Mouse (Mus musculus) CH12.LX (cell line): Measurements from ENCODE around the gene Ptpn11. TPM values are rescaled to one million over a fixed set of nuclear protein-coding genes. Genes with fewer than 3 reads are reported as not detected.
A peak's percentile ranks its signal among the peaks of the same experiment; 100 is the strongest.

Source experiments
- DNase-seq: peaks from one replicate; pipeline ENCODE4 v3.0.0-alpha.2; 2013; ENCODE audit errors: extremely low read depth
- H3K27ac ChIP-seq: 2 replicates; pipeline ENCODE4 v1.5.1; 2012; ENCODE audit warnings: low read depth, mild to moderate bottlenecking, control low read depth, moderate library complexity; ENCODE audit not compliant: insufficient read depth
- H3K27me3 ChIP-seq: replicated peaks from 2 replicates; pipeline ENCODE3; 2012; ENCODE audit warnings: inconsistent platforms
- H3K36me3 ChIP-seq, 2 experiments: replicated peaks in 1 of 2; 2 replicates each; pipeline versions ENCODE3 to v1.6.1; 2012; ENCODE audit warnings: inconsistent platforms in 1 of 2, low read length in 1 of 2, mild to moderate bottlenecking in 1 of 2, mixed read lengths in 1 of 2, moderate library complexity in 1 of 2; ENCODE audit not compliant: control insufficient read depth in 1 of 2, insufficient read depth in 1 of 2
- H3K4me1 ChIP-seq, 2 experiments: 2 replicates each; pipeline ENCODE4 v1.6.1; 2012; ENCODE audit warnings: inconsistent platforms in 1 of 2, moderate library complexity in 1 of 2; ENCODE audit not compliant: insufficient read depth in 2 of 2, control insufficient read depth in 1 of 2
- H3K4me2 ChIP-seq: 2 replicates; pipeline ENCODE4 v1.6.1; 2012; ENCODE audit warnings: low read depth, mild to moderate bottlenecking, control low read depth; ENCODE audit not compliant: poor library complexity, insufficient read depth, severe bottlenecking
- H3K4me3 ChIP-seq, 3 experiments: fragments of 150-350 bp in 1 of 3; sonication (generic) in 1 of 3; replicated peaks in 1 of 3; 2 replicates each; pipeline versions ENCODE3 to v1.5.1; 2011 to 2012; ENCODE audit warnings: low read depth in 2 of 3, low read length in 2 of 3, mild to moderate bottlenecking in 2 of 3, moderate library complexity in 2 of 3, control low read depth in 1 of 3, improper control_type of control experiment in 1 of 3, inconsistent platforms in 1 of 3, mixed read lengths in 1 of 3; ENCODE audit not compliant: poor library complexity in 1 of 3
- H3K79me2 ChIP-seq: replicated peaks from 2 replicates; pipeline ENCODE4 v1.6.1; 2012; ENCODE audit warnings: mild to moderate bottlenecking, moderate library complexity; ENCODE audit not compliant: control insufficient read depth, poor library complexity, insufficient read depth, severe bottlenecking; ENCODE audit errors: extremely low read depth
- H3K9ac ChIP-seq: 2 replicates; pipeline ENCODE4 v1.6.1; 2012; ENCODE audit warnings: low read depth, mild to moderate bottlenecking, control low read depth, moderate library complexity; ENCODE audit not compliant: insufficient read depth
- H3K9me3 ChIP-seq: replicated peaks from 2 replicates; pipeline ENCODE3; 2012; ENCODE audit warnings: low read length, inconsistent platforms, mixed read lengths
- CHD1 ChIP-seq: IDR thresholded peaks from 2 replicates; pipeline ENCODE4 v1.6.1; 2012; ENCODE audit warnings: low read depth, low read length, improper control_type of control experiment, inconsistent platforms
- CTCF ChIP-seq, 2 experiments: IDR thresholded peaks in 1 of 2; conservative IDR thresholded peaks in 1 of 2; 2 replicates each; pipeline ENCODE4 v1.5.1; 2011 to 2012; ENCODE audit warnings: low read depth in 2 of 2, low read length in 2 of 2, improper control_type of control experiment in 1 of 2, inconsistent platforms in 1 of 2, mild to moderate bottlenecking in 1 of 2, moderate library complexity in 1 of 2
- EP300 ChIP-seq: IDR thresholded peaks from 2 replicates; pipeline ENCODE4 v1.6.1; 2011; ENCODE audit warnings: low read length, improper control_type of control experiment
- ETS1 ChIP-seq: conservative IDR thresholded peaks from 2 replicates; pipeline ENCODE4 v1.6.1; 2012; ENCODE audit warnings: low read depth, mild to moderate bottlenecking, inconsistent platforms, low read length, improper control_type of control experiment, moderate library complexity
- GABPA ChIP-seq: IDR thresholded peaks from 2 replicates; pipeline ENCODE4 v1.6.1; 2012; ENCODE audit warnings: low read depth, low read length, improper control_type of control experiment, inconsistent platforms; ENCODE audit not compliant: insufficient replicate concordance
- HCFC1 ChIP-seq: IDR thresholded peaks from 2 replicates; pipeline ENCODE4 v1.6.1; 2012; ENCODE audit warnings: low read depth, mild to moderate bottlenecking, inconsistent platforms, low read length, improper control_type of control experiment
- MAZ ChIP-seq: IDR thresholded peaks from 2 replicates; pipeline ENCODE4 v1.6.1; 2012; ENCODE audit warnings: low read depth, mild to moderate bottlenecking, inconsistent platforms, low read length, improper control_type of control experiment, moderate library complexity
- MEF2A ChIP-seq: IDR thresholded peaks from 2 replicates; pipeline ENCODE4 v1.6.1; 2014; ENCODE audit warnings: low read depth, mild to moderate bottlenecking, inconsistent platforms, low read length, improper control_type of control experiment, borderline replicate concordance
- PAX5 ChIP-seq: IDR thresholded peaks from 2 replicates; pipeline ENCODE4 v1.6.1; 2012; ENCODE audit warnings: low read length, inconsistent platforms, mixed read lengths
- POLR2A ChIP-seq: IDR thresholded peaks from 2 replicates; pipeline ENCODE4 v1.6.1; 2011; ENCODE audit warnings: low read depth, mild to moderate bottlenecking, improper control_type of control experiment, low read length
- RAD21 ChIP-seq: IDR thresholded peaks from 2 replicates; pipeline ENCODE4 v1.6.1; 2011; ENCODE audit warnings: low read depth, mild to moderate bottlenecking, low read length, improper control_type of control experiment, moderate library complexity
- RCOR1 ChIP-seq: conservative IDR thresholded peaks from 2 replicates; pipeline ENCODE4 v1.6.1; 2012; ENCODE audit warnings: low read depth, mild to moderate bottlenecking, inconsistent platforms, low read length, improper control_type of control experiment
- SIN3A ChIP-seq: IDR thresholded peaks from 2 replicates; pipeline ENCODE4 v1.6.1; 2012; ENCODE audit warnings: low read length, improper control_type of control experiment, inconsistent platforms
- SMC3 ChIP-seq: IDR thresholded peaks from 2 replicates; pipeline ENCODE4 v1.6.1; 2011; ENCODE audit warnings: low read depth, low read length, improper control_type of control experiment
- TBP ChIP-seq: conservative IDR thresholded peaks from 2 replicates; pipeline ENCODE4 v1.6.1; 2011; ENCODE audit warnings: low read depth, low read length, improper control_type of control experiment
- TCF12 ChIP-seq: IDR thresholded peaks from 2 replicates; pipeline ENCODE4 v1.6.1; 2014; ENCODE audit warnings: low read depth, mild to moderate bottlenecking, inconsistent platforms, low read length, improper control_type of control experiment
- USF1 ChIP-seq: IDR thresholded peaks from 2 replicates; pipeline ENCODE4 v1.6.1; 2014; ENCODE audit warnings: low read depth, mild to moderate bottlenecking, inconsistent platforms, low read length, improper control_type of control experiment
- ZMIZ1 ChIP-seq: IDR thresholded peaks from 2 replicates; pipeline ENCODE4 v1.6.1; 2012; ENCODE audit warnings: low read depth, mild to moderate bottlenecking, inconsistent platforms, low read length, improper control_type of control experiment
- dilution Hi-C: fragments of 300-500 bp; cut with MboI; formaldehyde crosslinking; loops from 2 replicates; pipeline ENCODE4 v1.14.3; 2020; ENCODE audit warnings: low sequenced_read_pairs; ENCODE audit not compliant: extremely low pct_unique_long_range_greater_than_20kb, extremely low pct_ligation_motif_present
- in situ Hi-C: fragments of 300-500 bp; cut with MboI; formaldehyde crosslinking; loops from 3 replicates; pipeline ENCODE4 v1.14.3; 2019; ENCODE audit warnings: low sequenced_read_pairs, low pct_ligation_motif_present, low pct_unique_long_range_greater_than_20kb, mixed read lengths
- polyA plus RNA-seq: library from polyadenylated mRNA; unstranded; fragments of >175 nt; gene quantifications from 2 replicates; pipeline ENCODE4 v1.2.1, GENCODE M21; 2012; ENCODE audit warnings: low read depth; ENCODE audit not compliant: insufficient read length
- total RNA-seq, 2 experiments: library from RNA; depleted of rRNA; stranded (reverse); fragments of 300-350 nt in 1 of 2; fragments of >200 nt in 1 of 2; gene quantifications; 2 replicates each; pipeline ENCODE4 v1.2.3; 2012 to 2014

Ptpn11 gene
- total and polyA plus RNA-seq, 3 experiments = 33.2 to 62.8 (median 44.6) TPM

DNA sequence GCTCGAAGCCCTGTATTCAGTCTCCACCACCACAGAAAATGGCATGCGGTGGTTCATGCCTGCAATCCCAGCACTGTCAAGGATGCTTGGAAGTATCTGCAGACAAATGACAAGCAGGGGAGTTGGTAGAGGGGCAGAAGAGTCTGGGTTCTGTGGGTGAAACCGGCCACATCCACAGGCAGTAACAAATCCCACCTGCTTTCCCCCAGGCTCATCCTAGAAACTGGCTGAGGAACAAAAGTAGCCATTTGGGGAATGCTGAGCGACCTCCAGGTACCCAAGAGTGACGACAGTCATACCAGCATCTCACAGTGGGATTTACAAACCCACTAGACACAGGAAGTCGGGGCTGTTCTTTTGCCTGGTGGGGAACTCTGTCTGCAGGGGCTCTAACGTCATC, 103.5 kb downstream of the Ptpn11 start:
- in situ Hi-C loops = no loop called here
- dilution Hi-C loops = no loop called here

DNA sequence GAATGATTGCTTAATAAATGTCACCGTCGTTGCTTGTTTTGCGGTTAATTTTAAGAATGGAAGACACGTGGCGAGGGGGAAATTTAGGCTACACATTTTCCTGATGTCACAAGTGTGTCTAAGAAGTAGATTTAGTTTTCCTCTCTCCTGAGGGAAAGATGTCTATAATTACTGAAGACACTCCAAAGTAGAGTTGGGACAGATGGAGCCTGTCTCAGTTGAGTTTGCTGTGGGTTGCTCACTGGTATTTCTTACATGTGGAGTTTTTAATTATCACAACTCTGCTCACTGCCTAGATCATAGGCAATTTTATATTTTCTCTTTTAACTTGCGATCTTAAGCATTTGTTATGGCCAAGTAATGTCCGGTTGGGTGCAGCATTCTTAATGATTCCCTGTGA, 108.6 kb downstream of the Ptpn11 start:
- H3K9me3 ChIP-seq = peaks cover 11% of the 10 kb centered on the region
- H3K4me1 ChIP-seq = no peaks in the 10 kb centered on the region
- no peaks in the 10 kb centered on the region for H3K79me2 ChIP-seq
- no peak for TF ChIP-seq TCF12
- TF ChIP-seq HCFC1 = no peak
- TF ChIP-seq USF1 = no peak
- no peak for TF ChIP-seq TBP
- TF ChIP-seq EP300 = no peak
- in situ Hi-C loops = no loop called here
- H3K36me3 ChIP-seq = no peaks in the 10 kb centered on the region
- no peak overlapping the region for H3K9ac ChIP-seq
- peaks cover 8% of the 10 kb centered on the region for H3K27me3 ChIP-seq
- no peak for DNase-seq
- H3K27ac ChIP-seq = no peak overlapping the region
- dilution Hi-C loops = no loop called here
- no peak overlapping the region for H3K4me3 ChIP-seq
- H3K4me2 ChIP-seq = no peak overlapping the region

More for the DNA sequence above, 103.5 kb downstream of the Ptpn11 start:
- no peaks in the 10 kb centered on the region for H3K79me2 ChIP-seq
- H3K4me3 ChIP-seq = no peak overlapping the region
- H3K27me3 ChIP-seq = peaks cover 7% of the 10 kb centered on the region
- H3K4me2 ChIP-seq = no peak overlapping the region
- H3K36me3 ChIP-seq = no peaks in the 10 kb centered on the region
- no peak overlapping the region for H3K9ac ChIP-seq
- no peak for DNase-seq
- H3K27ac ChIP-seq = no peak overlapping the region
- peaks cover 12% of the 10 kb centered on the region for H3K9me3 ChIP-seq
- H3K4me1 ChIP-seq = peaks cover 2 to 9% of the 10 kb centered on the region in 2 experiments; a peak in 1 of 4 replicates
- TF ChIP-seq EP300 (no peak), CTCF (conservative IDR thresholded peaks at IDR 0.05 in 1 of 2, IDR thresholded peaks at IDR 0.05 in 1 of 2; ENCODE audit: low read depth in 2 of 2, low read length in 2 of 2) (no peak), PAX5 (no peak)

DNA sequence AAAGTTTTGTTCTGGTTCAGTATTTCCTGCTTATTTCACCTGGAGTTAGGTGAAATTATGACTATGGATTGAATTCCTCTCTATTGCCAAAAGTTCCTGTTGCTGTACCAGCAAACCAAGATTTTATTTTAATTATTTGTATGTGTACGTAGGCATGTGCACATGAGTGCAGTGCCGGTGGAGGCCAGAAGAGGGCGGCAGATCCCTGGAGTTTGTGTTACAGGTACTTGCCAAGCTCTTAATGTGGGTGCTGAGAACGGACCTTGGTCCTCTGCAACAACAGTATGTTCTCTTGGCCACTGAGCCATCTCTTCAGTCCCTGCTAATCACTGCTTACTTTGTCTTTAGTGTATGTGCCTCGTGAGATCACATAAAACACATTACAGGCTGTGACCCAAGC, 109.4 kb downstream of the Ptpn11 start:
- Histone ChIP-seq H3K9ac (no peak overlapping the region), H3K4me2 (no peak overlapping the region), H3K79me2 (no peaks in the 10 kb centered on the region), H3K27me3 (peaks cover 11% of the 10 kb centered on the region), H3K9me3 (peaks cover 11% of the 10 kb centered on the region), H3K4me3 (no peak overlapping the region), H3K36me3 (no peaks in the 10 kb centered on the region), H3K4me1 (no peaks in the 10 kb centered on the region), H3K27ac (no peak overlapping the region)
- in situ Hi-C loops = no loop called here
- dilution Hi-C loops = no loop called here
- TF ChIP-seq EP300 (no peak), MEF2A (no peak), SMC3 (peak; percentile 33), RAD21 (peak; percentile 34), PAX5 (no peak), ETS1 (no peak), ZMIZ1 (no peak), GABPA (no peak), CHD1 (no peak), SIN3A (no peak), RCOR1 (no peak), MAZ (no peak), TCF12 (no peak), POLR2A (no peak), CTCF (conservative IDR thresholded peaks at IDR 0.05 in 1 of 2, IDR thresholded peaks at IDR 0.05 in 1 of 2; ENCODE audit: low read depth in 2 of 2, low read length in 2 of 2) (peak in 1 of 2 experiments; percentile 38; a peak in 3 of 4 replicates)
- no peak for DNase-seq
